Mouse (Mus musculus): Measurements from ENCODE around the gene Irgc1. TPM values are rescaled to one million over a fixed set of nuclear protein-coding genes. Genes with fewer than 3 reads are reported as not detected.

The Irgc1 gene
- polyA plus RNA-seq, 1 experiment, result 7.9 TPM

GRCm38 (mm10) chr7:24400082-24400452, 52.0 kb downstream of the Irgc1 start:
- no peak for DNase-seq (ENCODE audit: low read depth)

- peak; percentile 84 for DNase-seq (ENCODE audit: low read depth)
Observed at GRCm38 (mm10) chr7:24399256-24400081, 52.6 kb downstream of the Irgc1 start, which contains the start of gene Smg9. Gene Smg9 (plus strand): TSS chr7:24399619.

- DNase-seq (ENCODE audit: low read depth), result no peak
Observed at GRCm38 (mm10) chr7:24398364-24398913, 53.7 kb downstream of the Irgc1 start.

- no peak for DNase-seq (ENCODE audit: low read depth)
Observed at GRCm38 (mm10) chr7:24396832-24397231, 55.3 kb downstream of the Irgc1 start.

- DNase-seq (ENCODE audit: low read depth), result peak; percentile 82
Observed at GRCm38 (mm10) chr7:24394475-24395161, 57.5 kb downstream of the Irgc1 start.

GRCm38 (mm10) chr7:24394054-24394453, 58.0 kb downstream of the Irgc1 start:
- DNase-seq (ENCODE audit: low read depth), result no peak

GRCm38 (mm10) chr7:24391687-24392086, 60.4 kb downstream of the Irgc1 start:
- no peak for DNase-seq (ENCODE audit: low read depth)

GRCm38 (mm10) chr7:24391077-24391476, 61.0 kb downstream of the Irgc1 start:
- DNase-seq (ENCODE audit: low read depth), result no peak

- no peak for DNase-seq (ENCODE audit: low read depth)
Observed at GRCm38 (mm10) chr7:24390512-24390911, 61.6 kb downstream of the Irgc1 start.

GRCm38 (mm10) chr7:24389516-24390187, 62.4 kb downstream of the Irgc1 start:
- no peak for DNase-seq (ENCODE audit: low read depth)

- no peak for DNase-seq (ENCODE audit: low read depth)
Observed at GRCm38 (mm10) chr7:24387059-24387556, 65.0 kb downstream of the Irgc1 start.

- no peak for DNase-seq (ENCODE audit: low read depth)
Observed at GRCm38 (mm10) chr7:24384827-24385226, 67.3 kb downstream of the Irgc1 start.

- no peak for DNase-seq (ENCODE audit: low read depth)
Observed at GRCm38 (mm10) chr7:24384070-24384469, 68.0 kb downstream of the Irgc1 start.

GRCm38 (mm10) chr7:24382730-24383372, 69.2 kb downstream of the Irgc1 start:
- DNase-seq (ENCODE audit: low read depth), result no peak

Other genes with a start within 250 kb of the Irgc1 start
- gene Zfp111, start 240.9 kb downstream of the Irgc1 start, polyA plus RNA-seq (2012; rRNA removed), result 3.0 and 3.6 TPM in 2 replicates
- gene Zfp109, start 214.7 kb downstream of the Irgc1 start, polyA plus RNA-seq (2012; rRNA removed), result 1.6 TPM in 2 replicates
- 1.8 and 1.9 TPM in 2 replicates for gene Zfp108, start 197.5 kb downstream of the Irgc1 start, polyA plus RNA-seq (2012; rRNA removed)
- gene Zfp93, start 181.9 kb downstream of the Irgc1 start, polyA plus RNA-seq (2012; rRNA removed), result 2.4 and 3.2 TPM in 2 replicates
- 9.0 and 9.8 TPM in 2 replicates for gene Zfp61, start 151.1 kb downstream of the Irgc1 start, polyA plus RNA-seq (2012; rRNA removed)
- gene Zfp94, start 135.6 kb downstream of the Irgc1 start, polyA plus RNA-seq (2012; rRNA removed), result 7.2 and 7.4 TPM in 2 replicates
- 1.5 and 8.3 TPM in 2 replicates for gene Tescl, start 118.4 kb downstream of the Irgc1 start, polyA plus RNA-seq (2012; rRNA removed)
- gene Lypd5, start 103.1 kb downstream of the Irgc1 start, polyA plus RNA-seq (2012; rRNA removed), result 0.04 TPM in 1 of 2 replicates, not detected in the other
- gene Kcnn4, start 82.0 kb downstream of the Irgc1 start, polyA plus RNA-seq (2012; rRNA removed), result 7.3 and 10.2 TPM in 2 replicates
- 51.5 and 58.6 TPM in 2 replicates for gene Smg9, start 52.7 kb downstream of the Irgc1 start, polyA plus RNA-seq (2012; rRNA removed)
- gene Plaur, start 10.2 kb upstream of the Irgc1 start, polyA plus RNA-seq (2012; rRNA removed), result 7.1 and 11.3 TPM in 2 replicates
- gene Cadm4, start 29.7 kb upstream of the Irgc1 start, polyA plus RNA-seq (2012; rRNA removed), result 3.0 and 5.7 TPM in 2 replicates
- 5.2 and 6.6 TPM in 2 replicates for gene Zfp428, start 54.7 kb upstream of the Irgc1 start, polyA plus RNA-seq (2012; rRNA removed)
- 0.35 and 0.72 TPM in 2 replicates for gene AC161166.1, start 60.2 kb upstream of the Irgc1 start, polyA plus RNA-seq (2012; rRNA removed)
- 16.0 TPM in 2 replicates for gene Irgq, start 78.4 kb upstream of the Irgc1 start, polyA plus RNA-seq (2012; rRNA removed)
- 0.32 and 0.41 TPM in 2 replicates for gene Pinlyp, start 93.8 kb upstream of the Irgc1 start, polyA plus RNA-seq (2012; rRNA removed)
- gene Xrcc1, start 94.0 kb upstream of the Irgc1 start, polyA plus RNA-seq (2012; rRNA removed), result 39.2 and 43.6 TPM in 2 replicates
- gene Ethe1, start 135.2 kb upstream of the Irgc1 start, polyA plus RNA-seq (2012; rRNA removed), result 13.5 and 17.7 TPM in 2 replicates
- gene Zfp575, start 135.3 kb upstream of the Irgc1 start, polyA plus RNA-seq (2012; rRNA removed), result 0.04 and 0.06 TPM in 2 replicates
- 2.4 and 3.4 TPM in 2 replicates for gene Phldb3, start 158.5 kb upstream of the Irgc1 start, polyA plus RNA-seq (2012; rRNA removed)
- gene Lypd3, start 184.3 kb upstream of the Irgc1 start, polyA plus RNA-seq (2012; rRNA removed), result 1.5 and 1.9 TPM in 2 replicates
- 0.58 TPM in 1 of 2 replicates, not detected in the other for gene Tex101, start 224.4 kb upstream of the Irgc1 start, polyA plus RNA-seq (2012; rRNA removed)